Mouse (Mus musculus) C2C12 (cell line): ENCODE measurements around the gene Zfp119b. TPM values are rescaled to one million over a fixed set of nuclear protein-coding genes. Genes with fewer than 3 reads are reported as not detected.

ENCODE experiments used
- H3K27me3 ChIP-seq: one replicate; pipeline ENCODE4 v1.6.1; 2011; ENCODE audit not compliant: control insufficient read depth, insufficient read depth, insufficient read length
- H3K36me3 ChIP-seq: one replicate; pipeline ENCODE4 v1.6.1; 2011; ENCODE audit not compliant: control insufficient read depth, insufficient read depth
- H3K4me3 ChIP-seq: one replicate; pipeline ENCODE4 v1.5.1; 2011; ENCODE audit warnings: mild to moderate bottlenecking, control low read depth; ENCODE audit not compliant: poor library complexity, insufficient read depth, severe bottlenecking
- H3K79me2 ChIP-seq: one replicate; pipeline ENCODE4 v1.6.1; 2011; ENCODE audit not compliant: control insufficient read depth, insufficient read depth
- H3K79me3 ChIP-seq: one replicate; pipeline ENCODE4 v1.6.1; 2011; ENCODE audit warnings: low read depth, control low read depth
- H3ac ChIP-seq: one replicate; pipeline ENCODE3; 2011; ENCODE audit warnings: low read depth; ENCODE audit not compliant: control insufficient read depth, insufficient read length
- CEBPB ChIP-seq: IDR thresholded peaks from one replicate; pipeline ENCODE4 v1.6.1; 2011; ENCODE audit warnings: low read depth, mild to moderate bottlenecking, control low read depth, moderate library complexity
- CTCF ChIP-seq: IDR thresholded peaks from one replicate; pipeline ENCODE4 v1.5.1; 2011; ENCODE audit not compliant: control insufficient read depth, insufficient read depth, insufficient read length
- FOSL1 ChIP-seq: IDR thresholded peaks from one replicate; pipeline ENCODE4 v1.8.0; 2011; ENCODE audit warnings: mild to moderate bottlenecking, low read length; ENCODE audit not compliant: poor library complexity, insufficient read depth, severe bottlenecking
- MAX ChIP-seq: IDR thresholded peaks from one replicate; pipeline ENCODE4 v1.6.1; 2011; ENCODE audit warnings: mild to moderate bottlenecking, control low read depth
- MYOD1 ChIP-seq: IDR thresholded peaks from one replicate; pipeline ENCODE4 v1.6.1; 2011; ENCODE audit warnings: low read depth; ENCODE audit not compliant: control insufficient read depth, insufficient read length
- MYOG ChIP-seq: IDR thresholded peaks from one replicate; pipeline ENCODE4 v1.6.1; 2011; ENCODE audit not compliant: control insufficient read depth, insufficient read length; ENCODE audit errors: extremely low read depth
- USF1 ChIP-seq: IDR thresholded peaks from one replicate; pipeline ENCODE4 v1.6.1; 2011; ENCODE audit warnings: low read depth, mild to moderate bottlenecking, control low read depth, moderate library complexity
- long read RNA-seq, 2 experiments: library from polyadenylated mRNA; unstranded; transcript quantifications; one replicate each; pipeline ENCODE4 v2.0.0; 2019 to 2020
- polyA plus RNA-seq: library from polyadenylated mRNA; unstranded; fragments of >200 nt; fragmentation: generic; extraction: Trizol; gene quantifications from one replicate; pipeline ENCODE4 v1.2.1, GENCODE M21; 2012; ENCODE audit warnings: missing spikeins

The Zfp119b gene
- 0.68 TPM for polyA plus RNA-seq
- long read RNA-seq, experiment 1, partial matches to known transcripts: 0 of 3 reads
- long read RNA-seq, experiment 1, other reads (novel, unspliced or antisense): 0 of 3 reads
- long read RNA-seq, experiment 2, transcript Zfp119b-201 (4 exons, 1,889 nt): major isoform, 18 of 22 reads
- long read RNA-seq, experiment 2, partial matches to known transcripts: 0 of 22 reads
- long read RNA-seq, experiment 2, other reads (novel, unspliced or antisense): 4 of 22 reads

DNA sequence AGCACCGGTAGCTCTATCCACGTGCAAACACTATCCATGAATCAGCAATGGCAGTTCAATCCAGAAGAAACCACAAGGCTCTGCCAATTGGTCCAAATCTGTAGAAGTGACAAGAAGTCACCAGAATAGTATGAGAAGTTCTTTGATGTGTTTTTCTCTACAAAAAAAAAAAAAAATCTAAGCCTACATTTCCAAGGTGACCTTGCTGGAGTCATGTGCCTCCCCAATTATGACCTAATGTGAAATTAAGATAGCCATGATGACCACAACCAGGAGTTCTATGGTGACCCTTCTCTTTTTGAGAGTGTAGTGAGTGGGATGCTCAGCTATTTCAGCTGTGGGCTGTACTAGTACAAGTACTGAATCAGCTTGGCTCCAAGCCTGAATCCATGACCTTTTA, at the start of gene Zfp119b:
TSS of gene Zfp119b (minus strand) at position 101 of the 400 bp plus-strand sequence.
- no peak within 1 kb of the TSS for H3K4me3 ChIP-seq

DNA sequence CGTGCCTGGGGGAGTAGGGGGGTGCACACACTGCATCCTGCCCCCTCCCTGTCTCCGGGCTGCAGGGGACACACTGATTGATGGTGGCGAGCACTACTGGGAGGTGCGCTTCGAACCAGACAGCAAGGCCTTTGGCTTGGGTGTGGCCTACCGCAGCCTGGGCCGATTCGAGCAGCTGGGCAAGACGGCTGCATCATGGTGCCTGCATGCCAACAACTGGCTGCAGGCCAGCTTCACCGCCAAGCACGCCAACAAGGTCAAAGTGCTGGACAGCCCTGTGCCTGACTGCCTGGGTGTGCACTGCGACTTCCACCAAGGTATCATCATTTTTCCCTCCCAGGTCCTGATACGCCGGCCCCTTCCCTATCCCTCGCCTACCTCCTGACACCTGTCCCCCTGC, 46.7 kb upstream of the Zfp119b start:
- no peaks in the 10 kb centered on the region for H3K36me3 ChIP-seq
- no peaks in the 10 kb centered on the region for H3K79me2 ChIP-seq
- no peak overlapping the region for H3K4me3 ChIP-seq
- no peak for TF ChIP-seq MYOG
- no peak for TF ChIP-seq MYOD1
- H3K27me3 ChIP-seq: peaks cover 47% of the 10 kb centered on the region
- H3ac ChIP-seq: no peak overlapping the region
- no peaks in the 10 kb centered on the region for H3K79me3 ChIP-seq

More for the DNA sequence above, at the start of gene Zfp119b:
- Histone ChIP-seq H3ac (no peak within 1 kb of the TSS), H3K79me3 (no peaks in the 10 kb centered on the region), H3K36me3 (no peaks in the 10 kb centered on the region), H3K79me2 (no peaks in the 10 kb centered on the region), H3K27me3 (peaks cover 28% of the 10 kb centered on the region)
- TF ChIP-seq USF1 (no peak), MAX (no peak), MYOG (no peak), MYOD1 (no peak), CEBPB (no peak), CTCF (no peak), FOSL1 (no peak)

DNA sequence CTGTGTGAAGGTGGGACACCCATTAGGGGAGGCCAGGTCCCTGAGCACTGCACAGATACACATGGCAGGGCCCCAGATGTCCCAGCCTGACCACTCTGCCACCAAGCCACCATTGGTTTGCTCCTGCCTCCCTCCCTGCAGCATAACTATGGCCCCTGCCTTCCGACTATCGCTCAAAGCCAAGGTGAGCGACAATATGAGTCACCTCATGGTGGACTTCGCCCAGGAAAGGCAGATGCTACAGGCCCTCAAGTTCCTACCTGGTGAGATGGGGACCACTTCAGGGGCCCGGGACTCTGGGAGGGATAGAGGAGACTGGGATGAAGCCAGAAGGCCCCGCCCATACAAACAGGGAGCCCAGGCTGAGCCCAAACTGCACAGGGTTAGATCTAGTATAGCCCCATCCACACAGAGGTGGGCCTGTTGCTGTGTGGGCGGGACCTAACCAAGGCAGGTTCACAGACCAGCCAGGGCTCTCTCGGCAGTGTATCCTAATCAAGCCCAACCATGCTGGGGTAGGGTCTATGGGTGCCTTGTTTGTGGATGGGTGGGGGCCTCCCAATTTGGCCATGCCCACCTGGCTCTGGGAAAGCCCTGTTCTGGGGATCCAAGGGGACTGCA, 41.1 kb upstream of the Zfp119b start:
- H3K27me3 ChIP-seq: peaks cover 50% of the 10 kb centered on the region
- H3K79me2 ChIP-seq: no peaks in the 10 kb centered on the region
- TF ChIP-seq CTCF (no peak), MYOG (no peak), USF1 (no peak)
- no peak overlapping the region for H3ac ChIP-seq
- H3K79me3 ChIP-seq: no peaks in the 10 kb centered on the region
- H3K36me3 ChIP-seq: no peaks in the 10 kb centered on the region
- H3K4me3 ChIP-seq: no peak overlapping the region

DNA sequence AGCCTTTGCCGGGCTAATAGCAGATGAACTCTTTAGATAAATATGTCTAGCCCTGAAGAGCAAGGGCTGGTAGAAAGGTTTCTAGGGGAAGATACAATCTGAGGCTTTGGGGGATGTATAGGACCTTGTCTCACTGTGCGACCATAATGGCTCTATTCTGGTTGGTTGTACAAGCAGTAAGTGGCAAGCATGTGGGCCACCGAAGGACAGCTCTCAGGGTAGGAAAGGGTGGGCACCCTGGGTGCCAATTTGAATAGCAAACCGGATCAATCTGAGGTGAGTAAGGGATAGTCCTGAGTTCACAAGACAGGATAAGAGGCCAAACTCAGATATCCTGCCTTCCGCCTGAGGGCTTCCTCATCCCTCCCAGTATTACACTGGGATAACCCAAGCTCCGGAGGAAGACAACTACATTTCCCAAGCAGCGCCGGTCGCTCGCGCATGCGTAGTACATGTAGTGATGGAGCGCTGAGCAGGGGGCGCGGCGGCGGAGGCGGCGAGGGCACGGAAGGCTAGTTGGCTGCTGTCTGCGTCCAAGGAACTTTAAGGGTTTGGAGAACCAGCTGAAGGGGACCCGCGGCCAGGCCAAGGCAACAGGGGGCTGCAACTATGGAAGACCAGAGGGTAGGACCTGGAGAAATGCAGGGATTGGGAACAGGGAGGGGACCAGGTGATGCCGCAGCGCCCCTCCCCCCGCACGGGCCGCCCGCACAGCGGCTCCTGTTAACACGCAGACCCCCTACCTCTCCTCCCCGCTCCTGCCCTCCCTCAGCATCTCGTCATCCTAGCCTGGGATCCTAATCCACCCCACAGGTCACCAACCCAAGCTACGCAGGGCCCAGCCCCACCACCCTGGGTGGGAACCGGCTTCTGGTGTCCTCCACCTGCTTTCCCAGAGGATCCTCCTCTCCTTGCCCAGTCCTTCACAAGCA, 37.0 kb upstream of the Zfp119b start, which contains the start of gene Fsd1:
TSS of gene Fsd1 (plus strand) at position 480 of the 932 bp plus-strand sequence.
- Histone ChIP-seq H3K79me3 (no peaks in the 10 kb centered on the region), H3K79me2 (no peaks in the 10 kb centered on the region), H3K4me3 (no peak within 1 kb of the TSS), H3K27me3 (peaks cover 25% of the 10 kb centered on the region), H3ac (no peak within 1 kb of the TSS), H3K36me3 (no peaks in the 10 kb centered on the region)
- no peak for TF ChIP-seq USF1

DNA sequence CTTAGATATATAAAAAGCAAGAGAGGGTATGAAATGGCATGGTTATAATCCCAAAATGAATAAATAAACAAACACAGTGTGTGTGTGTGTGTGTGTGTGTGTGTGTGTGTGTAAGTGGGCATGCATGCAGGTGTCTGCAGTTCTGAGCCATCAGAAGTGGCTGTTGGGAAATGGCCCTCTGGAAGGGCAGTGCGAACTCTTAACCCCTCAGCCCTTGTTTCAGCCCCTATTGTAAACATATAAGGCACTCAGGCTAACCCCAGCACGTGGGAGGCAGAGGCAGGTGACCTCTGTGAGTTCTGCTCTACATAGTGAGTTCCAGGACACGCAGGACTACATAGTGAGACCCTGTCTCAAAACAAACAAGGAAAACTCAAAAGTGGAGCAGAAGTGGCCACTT, 28.0 kb upstream of the Zfp119b start:
- H3ac ChIP-seq: no peak overlapping the region
- H3K4me3 ChIP-seq: no peak overlapping the region
- no peaks in the 10 kb centered on the region for H3K79me3 ChIP-seq
- TF ChIP-seq MYOD1 (no peak), USF1 (no peak)
- H3K27me3 ChIP-seq: peaks cover 17% of the 10 kb centered on the region
- H3K36me3 ChIP-seq: no peaks in the 10 kb centered on the region
- H3K79me2 ChIP-seq: no peaks in the 10 kb centered on the region

DNA sequence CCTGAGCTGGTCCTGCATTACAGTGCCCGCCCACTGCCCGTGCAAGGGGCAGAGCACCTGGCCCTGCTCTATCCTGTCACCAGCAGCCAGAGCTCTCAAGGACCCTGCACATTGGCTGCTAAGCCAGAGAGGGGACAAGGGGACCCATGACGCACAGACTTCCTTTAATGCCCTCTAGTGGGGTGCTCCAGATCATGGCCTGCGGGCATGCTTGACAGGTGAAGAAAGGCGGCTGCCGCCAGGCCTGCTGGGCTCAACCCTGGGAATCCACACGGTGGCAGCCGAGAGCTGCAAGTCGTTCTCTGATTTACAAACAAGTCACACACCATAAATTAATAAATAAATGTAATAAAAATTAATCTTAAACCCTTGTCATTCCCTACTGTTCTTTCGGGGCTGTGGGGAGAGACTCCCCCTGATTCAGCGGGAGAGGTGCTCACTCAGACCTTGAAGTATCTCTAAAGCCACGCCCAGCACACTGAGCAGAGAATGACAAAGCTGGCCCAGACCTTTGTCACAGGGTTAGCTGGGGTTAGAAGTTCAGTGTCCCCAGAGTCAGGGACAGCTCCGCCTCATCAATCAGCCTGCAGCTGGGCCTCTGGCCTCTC, 27.1 kb upstream of the Zfp119b start:
- TF ChIP-seq CTCF (peak; percentile 71), MYOD1 (no peak), CEBPB (no peak), FOSL1 (no peak)
- Histone ChIP-seq H3K79me2 (no peaks in the 10 kb centered on the region), H3K4me3 (no peak overlapping the region), H3K79me3 (no peaks in the 10 kb centered on the region), H3ac (no peak overlapping the region), H3K36me3 (no peaks in the 10 kb centered on the region), H3K27me3 (peaks cover 25% of the 10 kb centered on the region)
